Mouse (Mus musculus): ENCODE measurements around the gene Col6a3.

The Col6a3 gene

DNA sequence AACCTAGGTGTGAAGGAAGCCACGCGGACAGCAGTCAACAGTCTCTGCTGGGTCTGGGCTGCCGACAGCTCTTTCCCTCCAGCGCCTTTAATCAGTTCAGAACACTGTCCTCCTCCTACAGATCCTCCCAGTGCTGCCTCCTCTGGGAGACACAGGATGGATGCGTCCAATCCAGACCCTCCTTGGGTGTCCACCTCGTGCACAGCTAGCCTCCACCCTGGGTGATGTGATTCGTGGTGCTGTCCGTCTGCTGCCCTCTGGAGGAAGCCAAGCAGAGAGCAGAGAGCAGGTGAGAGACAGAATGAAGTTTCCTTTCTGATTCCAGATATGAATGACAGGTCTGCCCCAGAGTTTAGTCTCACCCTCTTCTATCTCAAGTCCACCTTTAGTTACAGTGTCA, 6.1 kb upstream of the Col6a3 start:
- Histone ChIP-seq H3K36me3 (ENCODE audit: insufficient read depth, low read length) (no peaks in the 10 kb centered on the region), H3K4me1 (replicated peaks; ENCODE audit: low read depth, low read length) (no peaks in the 10 kb centered on the region), H3K27me3 (ENCODE audit: insufficient read depth, low read length) (peaks cover 22% of the 10 kb centered on the region; the same call in 1 of the 2 replicates), H3K9me3 (ENCODE audit: low read length) (peaks cover 38% of the 10 kb centered on the region), H3K4me3 (replicated peaks; ENCODE audit: low read length) (no peak overlapping the region)
- TF ChIP-seq POU5F1 (IDR thresholded peaks at IDR 0.05; ENCODE audit: borderline replicate concordance, low read length) (no peak), CTCF (conservative IDR thresholded peaks at IDR 0.05; ENCODE audit: low read length) (no peak)

DNA sequence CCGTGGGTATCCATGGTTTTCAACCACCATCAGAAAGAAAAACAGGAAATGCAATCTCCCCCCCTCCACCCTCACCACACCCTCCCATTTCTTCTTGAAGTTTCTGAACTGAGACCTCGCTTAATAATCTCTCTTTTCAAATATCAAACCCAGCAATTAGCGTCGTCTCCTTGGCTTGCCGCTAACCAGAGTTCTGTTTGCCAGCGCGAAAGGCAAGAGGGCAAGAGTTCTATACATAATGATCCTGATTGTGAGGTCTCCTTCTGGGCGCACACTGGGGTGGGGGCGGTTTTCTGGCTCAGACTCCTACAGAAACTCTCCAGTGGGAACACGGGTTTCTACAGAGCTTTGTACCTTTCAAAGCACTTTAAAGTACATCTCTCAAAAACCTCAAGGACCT, 1.4 kb upstream of the Col6a3 start:
- Histone ChIP-seq H3K36me3 (ENCODE audit: insufficient read depth, low read length) (no peaks in the 10 kb centered on the region), H3K4me3 (replicated peaks; ENCODE audit: low read length) (no peak overlapping the region), H3K9me3 (ENCODE audit: low read length) (peaks cover 16% of the 10 kb centered on the region), H3K27me3 (ENCODE audit: insufficient read depth, low read length) (peaks cover 49% of the 10 kb centered on the region), H3K4me1 (replicated peaks; ENCODE audit: low read depth, low read length) (no peaks in the 10 kb centered on the region)
- TF ChIP-seq CTCF (conservative IDR thresholded peaks at IDR 0.05; ENCODE audit: low read length) (no peak), POU5F1 (IDR thresholded peaks at IDR 0.05; ENCODE audit: borderline replicate concordance, low read length) (no peak), NANOG (IDR thresholded peaks at IDR 0.05; ENCODE audit: borderline replicate concordance, low read length) (no peak)

DNA sequence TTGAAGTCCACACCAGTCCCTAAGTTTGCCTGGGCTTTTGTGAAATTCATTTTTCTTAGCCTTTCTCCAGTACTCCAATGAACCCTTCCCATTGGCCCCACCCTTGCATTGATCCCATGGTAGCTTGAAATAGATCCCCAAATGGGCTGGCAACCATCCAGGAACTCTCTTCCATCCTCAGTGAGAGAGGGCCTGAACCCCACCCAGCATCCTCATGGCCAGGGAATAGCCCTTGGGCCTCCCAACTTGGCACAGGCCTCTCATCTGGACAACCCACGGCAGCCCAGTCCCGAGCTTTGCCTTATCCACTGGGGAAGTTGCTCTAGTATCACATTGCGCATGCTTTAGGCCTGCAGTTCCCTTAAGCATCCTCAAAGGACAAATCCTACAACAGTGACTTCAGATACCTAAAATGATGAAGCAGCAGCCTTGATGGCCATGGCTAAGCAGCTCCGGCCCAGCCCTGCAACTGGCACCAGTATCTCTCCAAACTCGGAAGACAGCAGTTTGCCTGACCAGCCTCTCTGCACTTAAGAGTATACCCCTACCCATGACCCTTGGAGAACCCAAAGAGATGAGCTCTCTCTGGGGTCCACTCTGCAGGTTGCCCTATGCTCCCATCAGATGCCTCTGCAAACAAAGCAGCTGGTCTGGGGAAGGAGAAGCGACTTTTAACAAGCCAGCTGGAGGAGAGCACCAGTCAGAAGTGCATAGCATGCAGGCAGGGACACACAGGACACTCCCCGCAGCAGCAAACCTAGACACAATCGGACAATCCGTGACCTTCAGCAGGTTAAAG, 783 bp downstream of the Col6a3 start:
- TF ChIP-seq POU5F1 (IDR thresholded peaks at IDR 0.05; ENCODE audit: borderline replicate concordance, low read length) = no peak
- TF ChIP-seq CTCF (conservative IDR thresholded peaks at IDR 0.05; ENCODE audit: low read length) = no peak
- TF ChIP-seq NANOG (IDR thresholded peaks at IDR 0.05; ENCODE audit: borderline replicate concordance, low read length) = no peak
- H3K9me3 ChIP-seq (ENCODE audit: low read length) = peaks cover 16% of the 10 kb centered on the region

DNA sequence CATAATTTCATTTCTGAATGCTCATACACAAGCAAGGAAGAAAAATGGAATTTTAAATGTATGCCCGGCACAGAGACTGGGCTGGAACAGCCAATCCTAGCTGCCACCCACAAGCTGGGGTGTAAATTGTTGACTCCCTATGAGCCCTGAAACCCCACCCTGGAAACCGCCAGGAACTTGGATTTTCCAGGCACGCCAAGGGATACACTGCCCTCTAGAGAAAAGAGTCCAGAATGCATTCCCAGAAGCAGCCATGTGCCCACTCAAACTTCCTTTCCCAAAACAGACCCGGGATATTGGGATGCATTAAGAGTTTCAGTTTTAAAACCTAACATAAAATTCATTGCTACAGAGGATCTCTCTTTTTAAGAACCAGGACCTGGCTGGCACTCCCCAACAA, 3.5 kb downstream of the Col6a3 start:
- no peaks in the 10 kb centered on the region for H3K36me3 ChIP-seq (ENCODE audit: insufficient read depth, low read length)
- H3K4me1 ChIP-seq (replicated peaks; ENCODE audit: low read depth, low read length) = peaks cover 6% of the 10 kb centered on the region
- H3K9me3 ChIP-seq (ENCODE audit: low read length) = no peaks in the 10 kb centered on the region
- no peak overlapping the region for H3K4me3 ChIP-seq (replicated peaks; ENCODE audit: low read length)
- peaks cover 44% of the 10 kb centered on the region for H3K27me3 ChIP-seq (ENCODE audit: insufficient read depth, low read length)
- TF ChIP-seq POU5F1 (IDR thresholded peaks at IDR 0.05; ENCODE audit: borderline replicate concordance, low read length) (no peak), CTCF (conservative IDR thresholded peaks at IDR 0.05; ENCODE audit: low read length) (peak; percentile 63), NANOG (IDR thresholded peaks at IDR 0.05; ENCODE audit: borderline replicate concordance, low read length) (no peak)

More for the DNA sequence above, 783 bp downstream of the Col6a3 start:
- Histone ChIP-seq H3K4me1 (replicated peaks; ENCODE audit: low read depth, low read length) (peaks cover 3% of the 10 kb centered on the region), H3K27me3 (ENCODE audit: insufficient read depth, low read length) (peaks cover 42% of the 10 kb centered on the region), H3K4me3 (replicated peaks; ENCODE audit: low read length) (no peak overlapping the region), H3K36me3 (ENCODE audit: insufficient read depth, low read length) (no peaks in the 10 kb centered on the region)

DNA sequence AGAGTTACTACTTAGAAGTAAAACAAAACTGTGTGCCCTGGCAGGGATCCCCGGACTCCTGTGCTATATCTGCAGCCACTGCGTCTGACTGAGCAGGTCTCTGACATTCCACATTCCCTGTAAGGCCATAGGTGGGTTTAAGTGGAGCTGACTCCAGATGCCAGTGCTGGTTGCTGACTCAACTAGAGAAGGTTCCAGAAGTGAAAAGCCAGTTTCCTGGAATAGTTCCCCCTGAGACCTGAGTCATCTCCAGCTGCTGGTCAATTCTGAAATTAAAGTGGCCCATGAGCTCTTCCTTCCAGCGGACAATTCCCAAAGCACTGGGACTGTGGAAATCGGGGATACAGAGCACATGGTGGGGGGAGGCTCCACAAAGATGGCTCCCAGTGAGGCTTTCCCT, 5.1 kb downstream of the Col6a3 start:
- no peak overlapping the region for H3K4me3 ChIP-seq (replicated peaks; ENCODE audit: low read length)
- peaks cover 6% of the 10 kb centered on the region for H3K4me1 ChIP-seq (replicated peaks; ENCODE audit: low read depth, low read length)
- no peak for TF ChIP-seq POU5F1 (IDR thresholded peaks at IDR 0.05; ENCODE audit: borderline replicate concordance, low read length)
- no peak for TF ChIP-seq CTCF (conservative IDR thresholded peaks at IDR 0.05; ENCODE audit: low read length)
- no peak for TF ChIP-seq NANOG (IDR thresholded peaks at IDR 0.05; ENCODE audit: borderline replicate concordance, low read length)
- H3K36me3 ChIP-seq (ENCODE audit: insufficient read depth, low read length) = no peaks in the 10 kb centered on the region
- H3K9me3 ChIP-seq (ENCODE audit: low read length) = no peaks in the 10 kb centered on the region
- H3K27me3 ChIP-seq (ENCODE audit: insufficient read depth, low read length) = peaks cover 41% of the 10 kb centered on the region

DNA sequence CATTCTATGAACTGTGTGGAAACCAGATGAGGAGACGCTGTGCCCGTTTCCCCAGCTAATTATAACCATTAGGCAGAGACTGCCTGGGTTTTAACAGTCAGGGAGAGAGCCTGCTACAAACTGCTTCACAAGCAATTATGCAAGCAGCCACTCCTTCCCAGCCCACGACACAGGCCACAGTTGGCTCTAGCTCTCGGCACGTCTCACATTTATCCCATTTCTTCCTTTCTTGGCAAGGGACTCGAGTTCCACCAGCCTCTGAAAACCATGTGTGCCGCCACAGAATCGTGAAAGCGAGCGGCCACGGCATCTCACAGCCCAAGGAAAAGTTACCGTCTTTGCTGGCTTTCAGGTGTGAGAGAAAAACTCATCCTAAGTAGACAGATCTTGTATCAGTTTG, 5.5 kb downstream of the Col6a3 start:
- Histone ChIP-seq H3K9me3 (ENCODE audit: low read length) (no peaks in the 10 kb centered on the region), H3K4me3 (replicated peaks; ENCODE audit: low read length) (no peak overlapping the region), H3K27me3 (ENCODE audit: insufficient read depth, low read length) (peaks cover 38% of the 10 kb centered on the region), H3K4me1 (replicated peaks; ENCODE audit: low read depth, low read length) (peaks cover 6% of the 10 kb centered on the region), H3K36me3 (ENCODE audit: insufficient read depth, low read length) (no peaks in the 10 kb centered on the region)
- TF ChIP-seq CTCF (conservative IDR thresholded peaks at IDR 0.05; ENCODE audit: low read length) (no peak), POU5F1 (IDR thresholded peaks at IDR 0.05; ENCODE audit: borderline replicate concordance, low read length) (no peak), NANOG (IDR thresholded peaks at IDR 0.05; ENCODE audit: borderline replicate concordance, low read length) (no peak)

DNA sequence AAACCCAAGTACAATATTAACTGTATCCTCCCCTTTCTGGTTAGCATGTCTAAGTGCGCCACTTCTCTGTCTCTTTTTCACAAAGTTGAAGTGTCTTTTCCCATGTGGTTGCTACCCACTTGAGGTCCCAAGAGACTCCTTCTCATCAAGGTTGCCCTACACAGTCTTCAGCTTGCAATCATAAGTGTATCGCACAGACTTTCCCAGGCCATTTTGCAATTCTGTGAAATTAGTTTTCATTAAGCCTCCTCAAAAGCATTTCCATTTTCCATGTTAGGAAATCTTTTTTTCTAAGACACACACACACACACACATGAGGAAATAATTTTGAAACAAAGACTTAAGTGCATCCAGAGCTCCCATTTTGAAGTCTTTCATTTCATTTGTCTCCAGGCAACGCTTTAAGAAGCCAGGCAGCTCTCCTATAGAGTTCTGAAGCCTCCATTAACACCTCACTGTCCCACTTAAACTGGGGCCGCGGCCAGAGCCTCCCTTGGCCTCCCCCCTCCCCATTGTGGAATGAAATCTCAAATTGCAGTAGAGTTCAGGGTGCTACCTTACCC, 7.5 kb downstream of the Col6a3 start:
- H3K4me3 ChIP-seq (replicated peaks; ENCODE audit: low read length) = no peak overlapping the region
- H3K9me3 ChIP-seq (ENCODE audit: low read length) = no peaks in the 10 kb centered on the region
- H3K27me3 ChIP-seq (ENCODE audit: insufficient read depth, low read length) = peaks cover 23% of the 10 kb centered on the region
- H3K36me3 ChIP-seq (ENCODE audit: insufficient read depth, low read length) = no peaks in the 10 kb centered on the region
- peaks cover 6% of the 10 kb centered on the region for H3K4me1 ChIP-seq (replicated peaks; ENCODE audit: low read depth, low read length)
- TF ChIP-seq CTCF (conservative IDR thresholded peaks at IDR 0.05; ENCODE audit: low read length) = no peak

DNA sequence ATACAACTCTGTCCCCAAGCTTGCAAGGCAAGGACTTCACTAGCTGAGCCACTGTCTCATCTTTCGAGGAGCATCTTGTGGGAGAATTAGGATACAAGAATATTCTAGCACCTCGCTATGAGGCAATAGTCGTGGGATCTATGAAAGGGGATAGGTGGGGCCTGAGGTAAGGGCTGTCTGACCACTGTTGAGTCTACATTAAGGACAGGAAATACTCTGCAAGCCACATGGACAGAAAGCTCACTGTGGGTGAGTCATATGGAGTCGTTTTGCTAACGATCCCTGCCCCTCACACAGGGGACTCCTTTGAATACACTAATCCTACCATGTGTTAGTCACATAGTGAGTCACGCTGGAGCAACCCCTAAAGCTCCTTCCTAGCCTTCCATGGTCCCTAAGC, 9.1 kb downstream of the Col6a3 start:
- Histone ChIP-seq H3K4me3 (replicated peaks; ENCODE audit: low read length) (no peak overlapping the region), H3K27me3 (ENCODE audit: insufficient read depth, low read length) (peaks cover 20% of the 10 kb centered on the region), H3K9me3 (ENCODE audit: low read length) (no peaks in the 10 kb centered on the region), H3K36me3 (ENCODE audit: insufficient read depth, low read length) (no peaks in the 10 kb centered on the region), H3K4me1 (replicated peaks; ENCODE audit: low read depth, low read length) (peaks cover 6% of the 10 kb centered on the region)
- TF ChIP-seq CTCF (conservative IDR thresholded peaks at IDR 0.05; ENCODE audit: low read length) = no peak

DNA sequence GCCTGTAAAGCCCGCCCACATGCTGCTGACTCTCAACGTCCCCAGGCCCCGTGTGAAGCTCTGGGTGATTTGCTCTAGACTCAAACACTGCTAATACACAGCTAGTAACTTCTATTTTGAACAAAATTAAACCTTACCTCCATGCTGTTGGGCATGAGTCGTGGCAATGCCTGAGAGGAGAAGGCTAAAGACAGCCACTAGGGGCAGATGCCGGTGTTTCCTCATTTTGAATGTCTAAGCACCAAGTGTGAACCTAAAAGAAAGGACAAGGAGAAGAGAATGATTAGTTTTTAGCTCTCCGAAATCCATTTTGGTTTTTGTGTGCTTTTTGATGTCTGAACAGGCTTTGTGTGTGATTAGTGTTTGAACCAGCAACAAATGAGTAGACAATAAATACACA, 13.8 kb downstream of the Col6a3 start:
- TF ChIP-seq CTCF (conservative IDR thresholded peaks at IDR 0.05; ENCODE audit: low read length) (peak; percentile 15; the same call in 1 of the 2 replicates), NANOG (IDR thresholded peaks at IDR 0.05; ENCODE audit: borderline replicate concordance, low read length) (no peak)
- Histone ChIP-seq H3K36me3 (ENCODE audit: insufficient read depth, low read length) (no peaks in the 10 kb centered on the region), H3K27me3 (ENCODE audit: insufficient read depth, low read length) (peaks cover 10% of the 10 kb centered on the region), H3K4me1 (replicated peaks; ENCODE audit: low read depth, low read length) (no peaks in the 10 kb centered on the region), H3K9me3 (ENCODE audit: low read length) (no peaks in the 10 kb centered on the region), H3K4me3 (replicated peaks; ENCODE audit: low read length) (no peak overlapping the region)

All from E14TG2a.4 (cell line).